Mouse (Mus musculus) embryo, embryonic 11.5 days (tissue): ENCODE results near the gene Olfr159.

Experiments used
- DNase-seq: peaks from one replicate; pipeline ENCODE4 v3.0.0-alpha.2; 2012; ENCODE audit warnings: low read depth, low spot score

The Olfr159 gene

GRCm38 (mm10) chr4:43729794-43730550 lies 40.8 kb downstream of the Olfr159 start, which contains the start of gene Spaar:
Gene Spaar (plus strand): TSS chr4:43730034.
- DNase-seq = no peak

DNA sequence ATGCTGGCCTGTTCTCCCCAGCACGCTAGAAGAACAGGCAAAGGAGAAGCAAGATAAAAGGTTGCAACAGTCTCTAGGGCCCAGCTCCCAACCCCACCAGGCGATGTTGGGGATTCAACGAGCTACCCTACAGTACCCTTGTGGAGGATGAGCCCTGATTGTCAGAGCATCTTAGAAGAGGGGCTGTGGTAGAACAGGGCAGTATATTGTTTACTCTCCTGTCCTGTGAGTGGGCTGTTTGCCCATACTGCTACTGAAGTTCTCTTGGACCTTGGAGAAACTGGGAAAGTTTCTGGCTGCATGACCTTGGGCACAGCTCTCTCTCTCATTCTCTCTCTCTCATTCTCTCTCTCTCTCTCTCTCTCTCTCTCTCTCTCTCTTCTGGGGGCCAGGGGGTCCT lies 41.7 kb downstream of the Olfr159 start:
- DNase-seq = no peak

- DNase-seq = no peak
Measured at GRCm38 (mm10) chr4:43728576-43728954, 42.2 kb downstream of the Olfr159 start.

DNA sequence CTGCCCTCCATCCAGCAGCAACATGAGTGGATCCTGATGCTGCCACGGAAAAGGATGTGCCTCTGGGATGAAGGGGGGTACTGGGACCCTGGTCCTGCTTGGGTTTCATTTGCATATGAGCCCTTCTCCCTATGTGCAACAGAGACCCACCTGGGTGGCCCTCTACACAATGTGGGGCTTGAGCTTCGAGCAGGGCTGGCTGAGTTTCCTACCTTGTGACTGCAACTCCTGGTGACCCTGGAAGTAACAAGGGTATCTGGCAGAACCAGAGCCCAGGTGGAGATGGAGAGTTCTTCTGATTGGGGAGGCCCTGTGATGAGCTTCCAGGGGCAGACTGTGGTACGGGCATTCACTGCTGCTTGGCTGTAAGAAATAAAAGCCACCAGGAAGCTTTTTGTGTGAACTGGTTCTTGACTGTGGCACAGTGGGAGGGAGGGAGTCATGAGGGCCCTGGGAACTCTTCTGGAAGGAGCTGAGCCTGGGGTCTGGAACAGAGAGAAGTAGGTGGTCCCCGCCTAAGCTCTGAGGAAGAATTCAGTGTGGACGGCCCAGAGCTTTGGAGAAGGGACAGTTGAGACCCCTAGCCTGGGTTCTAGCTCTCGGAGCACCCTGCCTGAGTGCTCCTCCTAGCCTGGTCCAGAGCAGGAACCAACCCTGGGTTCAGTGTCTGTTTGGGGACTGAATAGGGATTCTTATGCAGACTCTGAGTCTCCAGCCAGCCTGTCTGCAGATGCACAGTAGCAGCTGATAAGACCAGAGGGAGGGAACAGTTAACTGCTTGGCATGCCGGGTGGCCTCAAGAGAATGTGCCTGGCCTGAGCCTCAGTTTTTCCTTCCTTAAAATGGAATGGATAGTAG lies 42.9 kb downstream of the Olfr159 start:
- no peak for DNase-seq

- DNase-seq = no peak
Measured at GRCm38 (mm10) chr4:43726995-43727394, 43.8 kb downstream of the Olfr159 start, which contains the start of gene Hrct1. Gene Hrct1 (plus strand): TSS chr4:43727188.

DNA sequence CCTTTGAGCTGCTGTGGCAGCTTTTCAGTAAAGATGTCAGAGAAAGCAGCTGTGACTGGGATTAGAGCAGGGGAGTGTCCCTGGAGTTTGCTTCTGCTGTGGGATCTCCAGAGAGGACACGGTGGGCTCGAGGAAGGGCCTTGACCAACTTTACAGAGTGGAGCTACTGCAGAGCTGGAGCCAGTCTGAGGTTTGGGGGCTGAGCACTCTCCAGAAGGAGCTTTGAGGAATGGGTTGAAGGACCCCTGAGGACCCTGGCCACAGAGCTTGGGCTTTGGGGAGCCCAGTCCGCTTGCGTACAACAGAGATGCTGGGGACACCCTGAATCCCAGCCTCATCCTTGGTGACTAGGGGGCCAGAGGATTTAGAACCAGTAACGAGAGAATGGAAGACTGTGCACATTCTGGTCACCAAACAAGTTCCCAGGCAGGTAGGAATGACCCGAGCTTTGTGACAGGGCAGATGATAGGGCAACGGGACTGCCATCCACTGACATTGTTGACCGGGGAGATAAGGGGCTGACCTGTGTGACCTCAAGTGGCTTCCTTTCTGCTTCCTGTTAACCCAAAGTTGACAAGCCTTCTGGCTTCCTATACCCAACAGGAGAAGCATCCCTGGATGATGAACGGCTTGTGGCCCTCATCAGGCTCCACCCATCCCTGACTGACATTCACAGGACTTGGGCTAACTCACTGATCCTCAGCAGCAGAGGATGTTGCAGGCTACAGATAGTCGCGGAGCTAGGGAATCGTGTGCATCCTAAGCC lies 44.4 kb downstream of the Olfr159 start:
- DNase-seq = no peak

GRCm38 (mm10) chr4:43724764-43725163 lies 46.0 kb downstream of the Olfr159 start:
- DNase-seq = peak; percentile 44

GRCm38 (mm10) chr4:43722191-43722590 lies 48.6 kb downstream of the Olfr159 start:
- DNase-seq = no peak

DNA sequence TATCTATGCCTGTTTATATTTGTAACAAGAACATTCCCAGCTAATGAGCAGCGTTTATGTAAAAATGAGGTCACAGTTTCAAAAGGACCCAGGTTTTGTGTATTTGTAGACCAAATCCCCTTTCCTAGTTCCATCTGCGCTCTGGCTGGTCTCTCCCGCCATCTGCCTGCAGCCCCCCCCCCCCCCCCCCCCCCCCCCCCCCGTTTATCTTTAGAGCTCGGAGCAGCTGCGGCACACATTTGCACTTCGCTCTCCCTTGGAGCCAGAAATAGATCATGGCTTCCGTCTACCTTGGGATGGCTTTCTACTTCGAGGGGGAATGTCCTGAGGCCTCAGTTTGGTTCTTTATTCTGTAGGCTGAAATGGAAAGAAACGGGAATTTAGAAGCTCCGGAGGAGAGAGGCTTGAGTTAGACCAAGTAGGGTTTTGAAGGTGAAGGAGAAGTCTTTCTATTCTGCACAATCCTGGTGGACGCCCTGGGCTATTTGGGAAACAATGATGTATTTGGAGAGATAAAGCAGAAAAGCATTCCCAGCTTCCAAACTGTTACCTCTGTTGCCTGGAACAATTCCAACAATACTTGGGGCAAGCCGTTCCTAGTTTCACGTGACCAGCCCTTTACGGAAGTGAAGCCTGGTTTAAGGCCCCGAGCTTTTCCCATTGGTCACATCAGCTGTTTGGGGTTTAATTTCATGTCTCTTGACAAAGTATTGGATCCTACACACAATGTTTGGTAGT lies 50.1 kb downstream of the Olfr159 start:
- DNase-seq = no peak
